Comparison of ENCODE assay signal across 8 mouse cellular contexts in the genomic region with DNA sequence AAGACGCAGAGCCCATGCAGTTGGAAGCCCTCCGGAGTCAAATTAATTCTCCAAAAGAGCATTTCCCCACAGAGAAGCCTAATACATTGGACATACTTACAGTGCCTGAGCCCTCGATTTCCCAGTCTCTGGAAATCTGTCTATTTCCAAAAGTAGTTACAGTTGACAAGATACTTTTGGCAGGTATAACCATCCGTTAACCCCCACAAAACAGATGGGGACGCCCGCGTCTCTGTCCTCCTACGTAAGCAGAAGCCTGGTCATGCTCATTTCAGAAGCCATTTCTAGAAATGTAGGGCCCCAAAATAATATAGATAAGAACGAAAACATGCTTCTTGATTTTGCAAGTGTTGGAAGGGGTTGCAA. TPM values are rescaled to one million over a fixed set of nuclear protein-coding genes. Genes with fewer than 3 reads are reported as not detected.
DNase-seq lines count a peak whose midpoint lies in the region; ATAC-seq and TF ChIP-seq lines count a peak whose summit lies in the region.

No protein-coding gene starts in this region.

- H3K79me2 ChIP-seq in liver, adult 2 months (ENCODE audit: control insufficient read depth, insufficient read depth, low read length), result no peaks in the 10 kb centered on the region

- peak overlapping the region; percentile 84 for H3K4me2 ChIP-seq in embryonic facial prominence, embryonic 15.5 days (replicated peaks)
- H3K4me2 ChIP-seq in midbrain, embryonic 14.5 days (ENCODE audit: low read length), result peak overlapping the region; percentile 72

- H3K4me1 ChIP-seq in liver, adult 2 months (ENCODE audit: control insufficient read depth, insufficient read depth, low read length), result 0 out of 2 replicates have a peak, but pooled peaks cover 2% of the 10 kb centered on the region
- peaks cover 14% of the 10 kb centered on the region for H3K4me1 ChIP-seq in embryonic facial prominence, embryonic 15.5 days
- peaks cover 10% of the 10 kb centered on the region for H3K4me1 ChIP-seq in midbrain, embryonic 14.5 days (ENCODE audit: control insufficient read depth, insufficient read depth, low read length)

- peaks cover 10% of the 10 kb centered on the region for H3K36me3 ChIP-seq in liver, adult 2 months (ENCODE audit: control insufficient read depth, insufficient read depth, low read length)
- peaks cover 22% of the 10 kb centered on the region for H3K36me3 ChIP-seq in embryonic facial prominence, embryonic 15.5 days
- peaks cover 25% of the 10 kb centered on the region for H3K36me3 ChIP-seq in midbrain, embryonic 14.5 days (ENCODE audit: control insufficient read depth, insufficient read depth, low read length)

- no peak for DNase-seq in liver, adult 2 months (ENCODE audit: extremely low read depth, low read depth, low spot score)
- no peak for DNase-seq in liver
- peak; percentile 73 to 75 for DNase-seq in layer of hippocampus, adult 2 months (ENCODE audit: low spot score in 2 of 2)
- DNase-seq in midbrain, embryonic 14.5 days, result no peak
- no peak for DNase-seq in gastrocnemius, postnatal 4 days (ENCODE audit: low spot score in 2 of 2)
- DNase-seq in spleen, adult 12 weeks (ENCODE audit: low spot score), result no peak
- DNase-seq in cerebellum, adult 11-12 months, result no peak

- no peak overlapping the region for H3K9ac ChIP-seq in liver, adult 2 months (ENCODE audit: low read depth, low read length)
- H3K9ac ChIP-seq in embryonic facial prominence, embryonic 15.5 days, result peak overlapping the region; percentile 59
- peak overlapping the region; percentile 75 for H3K9ac ChIP-seq in midbrain, embryonic 14.5 days (replicated peaks; ENCODE audit: low read length)

- H3K27me3 ChIP-seq in liver, adult 2 months (ENCODE audit: control insufficient read depth, insufficient read depth, low read length), result no peaks in the 10 kb centered on the region
- H3K27me3 ChIP-seq in embryonic facial prominence, embryonic 15.5 days, result no peaks in the 10 kb centered on the region
- no peaks in the 10 kb centered on the region for H3K27me3 ChIP-seq in midbrain, embryonic 14.5 days (ENCODE audit: control insufficient read depth, insufficient read depth, low read length)

- no peak for TF ChIP-seq POLR2A in liver, adult 2 months (IDR thresholded peaks at IDR 0.05; ENCODE audit: extremely low read depth, insufficient read depth, low read length)

- no peak for ATAC-seq in embryonic facial prominence, embryonic 15.5 days (ENCODE audit: insufficient number of reproducible peaks, low FRiP score, low TSS enrichment, low read depth)
- no peak for ATAC-seq in midbrain, embryonic 14.5 days (ENCODE audit: low FRiP score, low TSS enrichment)

- 55% methylated on average over 9 of the region's 9 CpGs for WGBS in liver, adult 2 months
- 35% methylated on average over 9 of the region's 9 CpGs for WGBS in embryonic facial prominence, embryonic 15.5 days
- WGBS in midbrain, embryonic 14.5 days, result 31% methylated on average over 9 of the region's 9 CpGs

- TF ChIP-seq CTCF in liver, adult 2 months (IDR thresholded peaks at IDR 0.05; ENCODE audit: low read depth, low read length), result no peak
- no peak for TF ChIP-seq CTCF in layer of hippocampus, adult 2 months (conservative IDR thresholded peaks at IDR 0.05)

- no peaks in the 10 kb centered on the region for H3K9me3 ChIP-seq in embryonic facial prominence, embryonic 15.5 days (replicated peaks)
- H3K9me3 ChIP-seq in midbrain, embryonic 14.5 days (ENCODE audit: control insufficient read depth, low read length), result no peaks in the 10 kb centered on the region

- no peak overlapping the region for H3K27ac ChIP-seq in liver, adult 2 months (replicated peaks; ENCODE audit: insufficient read depth, low read depth, low read length)
- H3K27ac ChIP-seq in embryonic facial prominence, embryonic 15.5 days (replicated peaks), result no peak overlapping the region
- peak overlapping the region; percentile 90 for H3K27ac ChIP-seq in layer of hippocampus, adult 2 months
- H3K27ac ChIP-seq in midbrain, embryonic 14.5 days (replicated peaks; ENCODE audit: low read depth, low read length), result peak overlapping the region; percentile 57

- peak overlapping the region; percentile 52; the same call in 1 of the 2 replicates for H3K4me3 ChIP-seq in liver, adult 2 months (ENCODE audit: insufficient read depth, low read depth, low read length)
- peak overlapping the region; percentile 74 for H3K4me3 ChIP-seq in embryonic facial prominence, embryonic 15.5 days (replicated peaks)
- H3K4me3 ChIP-seq in layer of hippocampus, adult 2 months, result peak overlapping the region; percentile 85
- H3K4me3 ChIP-seq in midbrain, embryonic 14.5 days (replicated peaks; ENCODE audit: low read depth, low read length), result peak overlapping the region; percentile 74

RNA-seq across cellular contexts. Expression of a gene that starts 0.6 kb away (rescaled TPM):
- 0.37 and 0.74 TPM in 2 replicates for total RNA-seq in liver, adult 2 months (2014; rRNA removed)
- 0.20 TPM in 1 of 2 replicates, not detected in the other for polyA plus RNA-seq in liver, adult 2 months (2012; rRNA removed)
- 23.3 and 32.0 TPM in 2 replicates for polyA plus RNA-seq in embryonic facial prominence, embryonic 15.5 days (2015; fragmentation: Nextera tagmentation; extraction: Ambion mirVana)
- total RNA-seq in layer of hippocampus, adult 2 months (2021), result 10 to 100 TPM; 41.1 to 44.5 TPM
- polyA plus RNA-seq in midbrain, embryonic 14.5 days (2014; fragmentation: Nextera tagmentation; extraction: Ambion mirVana), result 34.0 and 42.7 TPM in 2 replicates
- 1 to 10 TPM; 4.4 to 4.6 TPM for total RNA-seq in gastrocnemius, postnatal 4 days (2021)

RNA-seq across cellular contexts. Expression of a gene that starts 12.3 kb away (rescaled TPM):
- 31.0 and 31.8 TPM in 2 replicates for total RNA-seq in liver, adult 2 months (2014; rRNA removed)
- polyA plus RNA-seq in liver, adult 2 months (2012; rRNA removed), result 31.0 and 35.7 TPM in 2 replicates
- 128 and 137 TPM in 2 replicates for polyA plus RNA-seq in embryonic facial prominence, embryonic 15.5 days (2015; fragmentation: Nextera tagmentation; extraction: Ambion mirVana)
- total RNA-seq in layer of hippocampus, adult 2 months (2021), result 10 to 100 TPM; 46.2 to 48.6 TPM
- polyA plus RNA-seq in midbrain, embryonic 14.5 days (2014; fragmentation: Nextera tagmentation; extraction: Ambion mirVana), result 125 and 139 TPM in 2 replicates
- 10 to 100 TPM; 57.4 to 57.7 TPM for total RNA-seq in gastrocnemius, postnatal 4 days (2021)

RNA-seq across cellular contexts. Expression of a gene that starts 34.6 kb away (rescaled TPM):
- 0.37 and 0.94 TPM in 2 replicates for total RNA-seq in liver, adult 2 months (2014; rRNA removed)
- polyA plus RNA-seq in liver, adult 2 months (2012; rRNA removed), result 1.4 and 2.9 TPM in 2 replicates
- polyA plus RNA-seq in embryonic facial prominence, embryonic 15.5 days (2015; fragmentation: Nextera tagmentation; extraction: Ambion mirVana), result 0.66 and 1.0 TPM in 2 replicates
- 1 to 10 TPM; 4.7 to 6.6 TPM for total RNA-seq in layer of hippocampus, adult 2 months (2021)
- 0.50 and 0.64 TPM in 2 replicates for polyA plus RNA-seq in midbrain, embryonic 14.5 days (2014; fragmentation: Nextera tagmentation; extraction: Ambion mirVana)
- under 1 TPM; 0.29 to 0.93 TPM for total RNA-seq in gastrocnemius, postnatal 4 days (2021)

RNA-seq across cellular contexts. Expression of a gene that starts 37.4 kb away (rescaled TPM):
- total RNA-seq in liver, adult 2 months (2014; rRNA removed), result 20.0 and 30.0 TPM in 2 replicates
- polyA plus RNA-seq in liver, adult 2 months (2012; rRNA removed), result 28.4 TPM in 2 replicates
- 55.4 and 60.6 TPM in 2 replicates for polyA plus RNA-seq in embryonic facial prominence, embryonic 15.5 days (2015; fragmentation: Nextera tagmentation; extraction: Ambion mirVana)
- total RNA-seq in layer of hippocampus, adult 2 months (2021), result 10 to 100 TPM; 13.4 to 13.8 TPM
- 47.8 and 51.2 TPM in 2 replicates for polyA plus RNA-seq in midbrain, embryonic 14.5 days (2014; fragmentation: Nextera tagmentation; extraction: Ambion mirVana)
- total RNA-seq in gastrocnemius, postnatal 4 days (2021), result 10 to 100 TPM; 16.2 to 16.9 TPM

RNA-seq across cellular contexts. Expression of a gene that starts 44.8 kb away (rescaled TPM):
- 6.5 and 10.8 TPM in 2 replicates for total RNA-seq in liver, adult 2 months (2014; rRNA removed)
- 22.5 and 22.9 TPM in 2 replicates for polyA plus RNA-seq in liver, adult 2 months (2012; rRNA removed)
- polyA plus RNA-seq in embryonic facial prominence, embryonic 15.5 days (2015; fragmentation: Nextera tagmentation; extraction: Ambion mirVana), result 37.4 and 38.7 TPM in 2 replicates
- total RNA-seq in layer of hippocampus, adult 2 months (2021), result 10 to 100 TPM; 24.8 to 26.6 TPM
- 21.1 and 29.4 TPM in 2 replicates for polyA plus RNA-seq in midbrain, embryonic 14.5 days (2014; fragmentation: Nextera tagmentation; extraction: Ambion mirVana)
- 10 to 100 TPM; 34.4 to 39.0 TPM for total RNA-seq in gastrocnemius, postnatal 4 days (2021)

Comparison
In these comparisons a context has a peak if more than half of its experiments do, and no peak if none do; other contexts are left out.
1. DNase-seq: peak in layer of hippocampus, adult 2 months (2 of 2); none in liver, adult 2 months (single experiment), liver (single experiment), midbrain, embryonic 14.5 days (single experiment), gastrocnemius, postnatal 4 days (0 of 2), spleen, adult 12 weeks (single experiment) and cerebellum, adult 11-12 months (single experiment).
2. H3K27ac ChIP-seq: peak in layer of hippocampus, adult 2 months (single experiment) and midbrain, embryonic 14.5 days (single experiment); none in liver, adult 2 months (single experiment) and embryonic facial prominence, embryonic 15.5 days (single experiment).
3. RNA of a gene that starts 0.6 kb away (total RNA-seq): 41.1 to 44.5 TPM in layer of hippocampus, adult 2 months; 4.4 to 4.6 TPM in gastrocnemius, postnatal 4 days and 0.37 to 0.74 TPM in liver, adult 2 months; every median in the first group is over 4 times any median in the second.
4. Peak in every context shown above with its lines, with median percentiles within 50 percentile points of each other: H3K4me3 ChIP-seq.